Mouse (Mus musculus): ENCODE measurements around the gene Ccdc80. TPM values are rescaled to one million over a fixed set of nuclear protein-coding genes. Genes with fewer than 3 reads are reported as not detected.

Ccdc80 gene
- polyA plus RNA-seq, 1 experiment from 2014 or later = 88.5 TPM

- Histone ChIP-seq H3K36me3 (ENCODE audit: control insufficient read depth, insufficient read depth, low read length) (no peaks in the 10 kb centered on the region), H3K9me3 (ENCODE audit: control insufficient read depth, low read length) (no peaks in the 10 kb centered on the region), H3K4me3 (ENCODE audit: control insufficient read depth in 1 of 2, insufficient read depth in 1 of 2, low read depth in 1 of 2, low read length in 2 of 2) (no peak overlapping the region), H3K4me2 (ENCODE audit: low read length) (no peak overlapping the region), H3K27me3 (ENCODE audit: control insufficient read depth, insufficient read depth, low read length) (no peaks in the 10 kb centered on the region), H3K9ac (ENCODE audit: low read length) (no peak overlapping the region), H3K4me1 (ENCODE audit: control insufficient read depth in 2 of 2, insufficient read depth in 2 of 2, low read length in 2 of 2) (peaks cover 2 to 14% of the 10 kb centered on the region in 2 experiments; a peak in 3 of 4 replicates), H3K27ac (replicated peaks in 1 of 2; ENCODE audit: control insufficient read depth in 1 of 2, insufficient read depth in 1 of 2, low read depth in 2 of 2, low read length in 2 of 2) (no peak overlapping the region)
- ATAC-seq (ENCODE audit: insufficient number of reproducible peaks, insufficient read depth, low FRiP score, low read depth) = no peak
- 78% methylated on average over 6 of the region's 6 CpGs for WGBS
These were observed 15.6 kb upstream of the Ccdc80 start for GRCm38 (mm10) chr16:45077517-45078080.

- no peak overlapping the region; a peak in 1 of 4 replicates for H3K27ac ChIP-seq (replicated peaks in 1 of 2; ENCODE audit: control insufficient read depth in 1 of 2, insufficient read depth in 1 of 2, low read depth in 2 of 2, low read length in 2 of 2)
- H3K9me3 ChIP-seq (ENCODE audit: control insufficient read depth, low read length) = no peaks in the 10 kb centered on the region
- no peak overlapping the region for H3K4me2 ChIP-seq (ENCODE audit: low read length)
- no peak overlapping the region for H3K9ac ChIP-seq (ENCODE audit: low read length)
- WGBS = 15% methylated on average over 2 of the region's 2 CpGs
- H3K27me3 ChIP-seq (ENCODE audit: control insufficient read depth, insufficient read depth, low read length) = no peaks in the 10 kb centered on the region
- no peak for ATAC-seq (ENCODE audit: insufficient number of reproducible peaks, insufficient read depth, low FRiP score, low read depth)
- no peaks in the 10 kb centered on the region for H3K36me3 ChIP-seq (ENCODE audit: control insufficient read depth, insufficient read depth, low read length)
- no peak overlapping the region for H3K4me3 ChIP-seq (ENCODE audit: control insufficient read depth in 1 of 2, insufficient read depth in 1 of 2, low read depth in 1 of 2, low read length in 2 of 2)
- H3K4me1 ChIP-seq (ENCODE audit: control insufficient read depth in 2 of 2, insufficient read depth in 2 of 2, low read length in 2 of 2) = peaks cover 2 to 14% of the 10 kb centered on the region in 2 experiments; a peak in 3 of 4 replicates
These were observed 13.9 kb upstream of the Ccdc80 start for GRCm38 (mm10) chr16:45079322-45079721.

GRCm38 (mm10) chr16:45088842-45089241 is 4.4 kb upstream of the Ccdc80 start:
- H3K4me3 ChIP-seq (ENCODE audit: control insufficient read depth in 1 of 2, insufficient read depth in 1 of 2, low read depth in 1 of 2, low read length in 2 of 2) = no peak overlapping the region
- H3K9ac ChIP-seq (ENCODE audit: low read length) = no peak overlapping the region
- no peaks in the 10 kb centered on the region for H3K27me3 ChIP-seq (ENCODE audit: control insufficient read depth, insufficient read depth, low read length)
- ATAC-seq (ENCODE audit: insufficient number of reproducible peaks, insufficient read depth, low FRiP score, low read depth) = no peak
- 84% methylated on average over 1 of the region's 1 CpGs for WGBS
- no peak overlapping the region for H3K4me2 ChIP-seq (ENCODE audit: low read length)
- no peaks in the 10 kb centered on the region for H3K36me3 ChIP-seq (ENCODE audit: control insufficient read depth, insufficient read depth, low read length)
- peaks cover 8 to 10% of the 10 kb centered on the region in 2 experiments for H3K4me1 ChIP-seq (ENCODE audit: control insufficient read depth in 2 of 2, insufficient read depth in 2 of 2, low read length in 2 of 2)
- H3K27ac ChIP-seq (replicated peaks in 1 of 2; ENCODE audit: control insufficient read depth in 1 of 2, insufficient read depth in 1 of 2, low read depth in 2 of 2, low read length in 2 of 2) = no peak overlapping the region
- no peaks in the 10 kb centered on the region for H3K9me3 ChIP-seq (ENCODE audit: control insufficient read depth, low read length)

- H3K9ac ChIP-seq (ENCODE audit: low read length) = no peak overlapping the region
These were observed 3.2 kb upstream of the Ccdc80 start for GRCm38 (mm10) chr16:45090005-45090404.

GRCm38 (mm10) chr16:45094136-45094756 is 1.0 kb downstream of the Ccdc80 start:
- Histone ChIP-seq H3K4me3 (ENCODE audit: control insufficient read depth in 1 of 2, insufficient read depth in 1 of 2, low read depth in 1 of 2, low read length in 2 of 2) (peak overlapping the region; percentile 43 to 75), H3K27ac (replicated peaks in 1 of 2; ENCODE audit: control insufficient read depth in 1 of 2, insufficient read depth in 1 of 2, low read depth in 2 of 2, low read length in 2 of 2) (peak overlapping the region; percentile 91 to 98), H3K9ac (ENCODE audit: low read length) (peak overlapping the region; percentile 72), H3K36me3 (ENCODE audit: control insufficient read depth, insufficient read depth, low read length) (no peaks in the 10 kb centered on the region), H3K27me3 (ENCODE audit: control insufficient read depth, insufficient read depth, low read length) (no peaks in the 10 kb centered on the region), H3K9me3 (ENCODE audit: control insufficient read depth, low read length) (no peaks in the 10 kb centered on the region), H3K4me2 (ENCODE audit: low read length) (peak overlapping the region; percentile 63), H3K4me1 (ENCODE audit: control insufficient read depth in 2 of 2, insufficient read depth in 2 of 2, low read length in 2 of 2) (peaks cover 32 to 49% of the 10 kb centered on the region in 2 experiments)
- 5% methylated on average over 9 of the region's 9 CpGs for WGBS
- no peak for ATAC-seq (ENCODE audit: insufficient number of reproducible peaks, insufficient read depth, low FRiP score, low read depth)

More at GRCm38 (mm10) chr16:45090005-45090404, 3.2 kb upstream of the Ccdc80 start:
- no peaks in the 10 kb centered on the region for H3K9me3 ChIP-seq (ENCODE audit: control insufficient read depth, low read length)
- WGBS = 6% methylated on average over 10 of the region's 10 CpGs
- peak overlapping the region; percentile 34; the same call in 1 of the 2 replicates for H3K4me2 ChIP-seq (ENCODE audit: low read length)
- H3K27ac ChIP-seq (replicated peaks in 1 of 2; ENCODE audit: control insufficient read depth in 1 of 2, insufficient read depth in 1 of 2, low read depth in 2 of 2, low read length in 2 of 2) = no peak overlapping the region
- no peaks in the 10 kb centered on the region for H3K36me3 ChIP-seq (ENCODE audit: control insufficient read depth, insufficient read depth, low read length)
- no peak overlapping the region for H3K4me3 ChIP-seq (ENCODE audit: control insufficient read depth in 1 of 2, insufficient read depth in 1 of 2, low read depth in 1 of 2, low read length in 2 of 2)
- no peaks in the 10 kb centered on the region for H3K27me3 ChIP-seq (ENCODE audit: control insufficient read depth, insufficient read depth, low read length)
- ATAC-seq (ENCODE audit: insufficient number of reproducible peaks, insufficient read depth, low FRiP score, low read depth) = peak; percentile 48; the same call in 1 of the 2 replicates
- H3K4me1 ChIP-seq (ENCODE audit: control insufficient read depth in 2 of 2, insufficient read depth in 2 of 2, low read length in 2 of 2) = peaks cover 11 to 13% of the 10 kb centered on the region in 2 experiments

- ATAC-seq (ENCODE audit: insufficient number of reproducible peaks, insufficient read depth, low FRiP score, low read depth) = no peak
These were observed 1.8 kb downstream of the Ccdc80 start for GRCm38 (mm10) chr16:45095030-45095429.

GRCm38 (mm10) chr16:45095561-45096482 is 2.6 kb downstream of the Ccdc80 start:
- Histone ChIP-seq H3K4me1 (ENCODE audit: control insufficient read depth in 2 of 2, insufficient read depth in 2 of 2, low read length in 2 of 2) (peaks cover 30 to 58% of the 10 kb centered on the region in 2 experiments), H3K27ac (replicated peaks in 1 of 2; ENCODE audit: control insufficient read depth in 1 of 2, insufficient read depth in 1 of 2, low read depth in 2 of 2, low read length in 2 of 2) (0 out of 4 replicates have a peak overlapping the region, but pooled peaks of 1 of the 2 experiments have one; percentile 6)

More at GRCm38 (mm10) chr16:45095030-45095429, 1.8 kb downstream of the Ccdc80 start:
- Histone ChIP-seq H3K4me3 (ENCODE audit: control insufficient read depth in 1 of 2, insufficient read depth in 1 of 2, low read depth in 1 of 2, low read length in 2 of 2) (peak overlapping the region; percentile 43 to 75), H3K27me3 (ENCODE audit: control insufficient read depth, insufficient read depth, low read length) (no peaks in the 10 kb centered on the region), H3K27ac (replicated peaks in 1 of 2; ENCODE audit: control insufficient read depth in 1 of 2, insufficient read depth in 1 of 2, low read depth in 2 of 2, low read length in 2 of 2) (peak overlapping the region in 1 of 2 experiments; percentile 91; a peak in 2 of 4 replicates), H3K4me1 (ENCODE audit: control insufficient read depth in 2 of 2, insufficient read depth in 2 of 2, low read length in 2 of 2) (peaks cover 32 to 54% of the 10 kb centered on the region in 2 experiments), H3K4me2 (ENCODE audit: low read length) (peak overlapping the region; percentile 63), H3K9me3 (ENCODE audit: control insufficient read depth, low read length) (no peaks in the 10 kb centered on the region), H3K36me3 (ENCODE audit: control insufficient read depth, insufficient read depth, low read length) (no peaks in the 10 kb centered on the region), H3K9ac (ENCODE audit: low read length) (peak overlapping the region; percentile 72)
- WGBS = 72% methylated on average over 13 of the region's 13 CpGs

More at GRCm38 (mm10) chr16:45095561-45096482, 2.6 kb downstream of the Ccdc80 start:
- Histone ChIP-seq H3K4me2 (ENCODE audit: low read length) (peak overlapping the region; percentile 63), H3K36me3 (ENCODE audit: control insufficient read depth, insufficient read depth, low read length) (no peaks in the 10 kb centered on the region), H3K4me3 (ENCODE audit: control insufficient read depth in 1 of 2, insufficient read depth in 1 of 2, low read depth in 1 of 2, low read length in 2 of 2) (peak overlapping the region; percentile 43 to 75), H3K27me3 (ENCODE audit: control insufficient read depth, insufficient read depth, low read length) (no peaks in the 10 kb centered on the region), H3K9ac (ENCODE audit: low read length) (peak overlapping the region; percentile 72), H3K9me3 (ENCODE audit: control insufficient read depth, low read length) (no peaks in the 10 kb centered on the region)
- WGBS = 80% methylated on average over 26 of the region's 26 CpGs
- ATAC-seq (ENCODE audit: insufficient number of reproducible peaks, insufficient read depth, low FRiP score, low read depth) = no peak

Data from heart, embryonic 14.5 days (tissue).